Mouse (Mus musculus): ENCODE results near the gene Dnah17. TPM values are rescaled to one million over a fixed set of nuclear protein-coding genes. Genes with fewer than 3 reads are reported as not detected.

The Dnah17 gene
- polyA plus RNA-seq, 1 experiment from 2014 or later, result 0.20 TPM

Small RNA genes lying within 50 kb of the gene (microRNA-seq; reads per million reads assigned to microRNA genes)
- gene Mir6933 (ENCODE audit: borderline number of aligned reads), result not detected

Other genes with a start within 250 kb of the Dnah17 start
- 3.6 and 4.5 TPM in 2 replicates for gene Socs3, start 160.6 kb downstream of the Dnah17 start, polyA plus RNA-seq (2014; fragmentation: Nextera tagmentation; extraction: Ambion mirVana)
- 26.5 and 27.4 TPM in 2 replicates for gene Pgs1, start 144.3 kb downstream of the Dnah17 start, polyA plus RNA-seq (2014; fragmentation: Nextera tagmentation; extraction: Ambion mirVana)
- 10.6 and 12.7 TPM in 2 replicates for gene Cyth1, start 118.0 kb upstream of the Dnah17 start, polyA plus RNA-seq (2014; fragmentation: Nextera tagmentation; extraction: Ambion mirVana)
- gene Usp36, start 159.6 kb upstream of the Dnah17 start, polyA plus RNA-seq (2014; fragmentation: Nextera tagmentation; extraction: Ambion mirVana), result 10.7 and 11.1 TPM in 2 replicates
- 0.18 and 0.31 TPM in 2 replicates for gene Cep295nl, start 211.9 kb upstream of the Dnah17 start, polyA plus RNA-seq (2014; fragmentation: Nextera tagmentation; extraction: Ambion mirVana)
- gene Timp2, start 225.1 kb upstream of the Dnah17 start, polyA plus RNA-seq (2014; fragmentation: Nextera tagmentation; extraction: Ambion mirVana), result 46.0 and 50.8 TPM in 2 replicates